7 mouse cellular contexts compared by ENCODE assay signal in genomic region chr9:44881941-44882435, GRCm38 (mm10). TPM values are rescaled to one million over a fixed set of nuclear protein-coding genes. Genes with fewer than 3 reads are reported as not detected.
DNase-seq lines count a peak whose midpoint lies in the region; ATAC-seq and TF ChIP-seq lines count a peak whose summit lies in the region.

No protein-coding gene starts in this region.

- ATAC-seq in granulocyte monocyte progenitor cell, adult 5-6 weeks (replicated peaks; ENCODE audit: poor library complexity, severe bottlenecking), result peak; percentile 52
- peak; percentile 49; the same call in 1 of the 2 replicates for ATAC-seq in intestine, postnatal 0 days

- H3K9ac ChIP-seq in intestine, postnatal 0 days (ENCODE audit: low read depth, low read length), result peak overlapping the region; percentile 52

- 0 out of 2 replicates have a peak, but pooled peaks cover 5% of the 10 kb centered on the region for H3K27me3 ChIP-seq in intestine, postnatal 0 days (replicated peaks; ENCODE audit: control insufficient read depth, insufficient read depth, low read length)
- H3K27me3 ChIP-seq in midbrain, embryonic 10.5 days (ENCODE audit: low read depth, poor library complexity, severe bottlenecking), result no peaks in the 10 kb centered on the region

- peak overlapping the region; percentile 88 for H3K4me3 ChIP-seq in intestine, postnatal 0 days (ENCODE audit: low read depth, low read length)
- H3K4me3 ChIP-seq in midbrain, embryonic 10.5 days, result peak overlapping the region; percentile 99

- no peak for TF ChIP-seq CTCF in intestine, postnatal 0 days (IDR thresholded peaks at IDR 0.05; ENCODE audit: low read depth)

- under 1% methylated on average over 29 of the region's 29 CpGs for WGBS in intestine, postnatal 0 days
- under 1% methylated on average over 29 of the region's 29 CpGs for WGBS in midbrain, embryonic 10.5 days

- no peaks in the 10 kb centered on the region for H3K9me3 ChIP-seq in intestine, postnatal 0 days (ENCODE audit: control insufficient read depth)
- no peaks in the 10 kb centered on the region for H3K9me3 ChIP-seq in midbrain, embryonic 10.5 days (replicated peaks)

- 0 out of 2 replicates have a peak, but pooled peaks cover 14% of the 10 kb centered on the region for H3K4me1 ChIP-seq in intestine, postnatal 0 days (replicated peaks; ENCODE audit: control insufficient read depth, insufficient read depth, low read length)
- peaks cover 40% of the 10 kb centered on the region for H3K4me1 ChIP-seq in midbrain, embryonic 10.5 days

- H3K27ac ChIP-seq in intestine, postnatal 0 days (ENCODE audit: low read depth, low read length), result peak overlapping the region; percentile 83
- H3K27ac ChIP-seq in midbrain, embryonic 10.5 days (replicated peaks), result peak overlapping the region; percentile 99

- H3K36me3 ChIP-seq in intestine, postnatal 0 days (ENCODE audit: control insufficient read depth, insufficient read depth), result no peaks in the 10 kb centered on the region
- H3K36me3 ChIP-seq in midbrain, embryonic 10.5 days, result peaks cover 18% of the 10 kb centered on the region

- peak overlapping the region; percentile 98 for H3K4me2 ChIP-seq in intestine, postnatal 0 days (replicated peaks; ENCODE audit: low read depth)

- intact Hi-C loops in left cerebral cortex, postnatal 4 days (cut with DNase I), result loop anchor here (5.0 kb wide), 3 partner anchors 35 to 85 kb away; partner anchors contain the start of gene Ube4a

- DNase-seq in adrenal gland, postnatal 14 days, result peak; percentile 79
- DNase-seq in embryo, embryonic 9.5 days (ENCODE audit: extremely low spot score), result peak; percentile 89
- DNase-seq in left cerebral cortex, postnatal 4 days, result peak; percentile 89
- DNase-seq in midbrain, embryonic 10.5 days (ENCODE audit: low spot score), result peak; percentile 91
- peak; percentile 43 for DNase-seq in spleen, adult 12 weeks (ENCODE audit: low spot score)

RNA-seq across cellular contexts. Expression of gene Kmt2a, which starts 0.9 kb away (rescaled TPM):
- total RNA-seq in adrenal gland, postnatal 14 days (2021), result 37.2 and 42.9 TPM in 2 replicates
- total RNA-seq in granulocyte monocyte progenitor cell, adult 5-6 weeks (2014; fragmentation: Nextera tagmentation), result 83.6 and 93.1 TPM in 2 replicates
- 7.4 and 10.8 TPM in 2 replicates for total RNA-seq in granulocyte monocyte progenitor cell, adult 5-6 weeks (2017)
- polyA plus RNA-seq in intestine, postnatal 0 days (2015; fragmentation: Nextera tagmentation; extraction: Ambion mirVana), result 2.9 and 3.4 TPM in 2 replicates
- 10 to 100 TPM; 67.5 to 70.0 TPM for total RNA-seq in left cerebral cortex, postnatal 4 days (2021)
- 11.1 and 12.5 TPM in 2 replicates for polyA plus RNA-seq in midbrain, embryonic 10.5 days (2016; fragmentation: Nextera tagmentation; extraction: Ambion mirVana)

RNA-seq across cellular contexts. Expression of gene Atp5l, which starts 38.6 kb away (rescaled TPM):
- total RNA-seq in adrenal gland, postnatal 14 days (2021), result 638 TPM in 2 replicates
- 710 and 961 TPM in 2 replicates for total RNA-seq in granulocyte monocyte progenitor cell, adult 5-6 weeks (2014; fragmentation: Nextera tagmentation)
- 149 and 237 TPM in 2 replicates for total RNA-seq in granulocyte monocyte progenitor cell, adult 5-6 weeks (2017)
- polyA plus RNA-seq in intestine, postnatal 0 days (2015; fragmentation: Nextera tagmentation; extraction: Ambion mirVana), result 1,311 and 1,336 TPM in 2 replicates
- total RNA-seq in left cerebral cortex, postnatal 4 days (2021), result 100 to 1,000 TPM; 325 to 329 TPM
- polyA plus RNA-seq in midbrain, embryonic 10.5 days (2016; fragmentation: Nextera tagmentation; extraction: Ambion mirVana), result 541 and 557 TPM in 2 replicates

Comparison
In these comparisons a context has a peak if more than half of its experiments do, and no peak if none do; other contexts are left out.
1. Peak in every context shown above with its lines: DNase-seq, ATAC-seq, H3K4me3 ChIP-seq and H3K27ac ChIP-seq.